Mouse (Mus musculus): ENCODE measurements around the gene Mtch1. TPM values are rescaled to one million over a fixed set of nuclear protein-coding genes. Genes with fewer than 3 reads are reported as not detected.

Mtch1 gene
- total RNA-seq, 2 experiments from 2014 or later, result 587 to 618 TPM

DNA sequence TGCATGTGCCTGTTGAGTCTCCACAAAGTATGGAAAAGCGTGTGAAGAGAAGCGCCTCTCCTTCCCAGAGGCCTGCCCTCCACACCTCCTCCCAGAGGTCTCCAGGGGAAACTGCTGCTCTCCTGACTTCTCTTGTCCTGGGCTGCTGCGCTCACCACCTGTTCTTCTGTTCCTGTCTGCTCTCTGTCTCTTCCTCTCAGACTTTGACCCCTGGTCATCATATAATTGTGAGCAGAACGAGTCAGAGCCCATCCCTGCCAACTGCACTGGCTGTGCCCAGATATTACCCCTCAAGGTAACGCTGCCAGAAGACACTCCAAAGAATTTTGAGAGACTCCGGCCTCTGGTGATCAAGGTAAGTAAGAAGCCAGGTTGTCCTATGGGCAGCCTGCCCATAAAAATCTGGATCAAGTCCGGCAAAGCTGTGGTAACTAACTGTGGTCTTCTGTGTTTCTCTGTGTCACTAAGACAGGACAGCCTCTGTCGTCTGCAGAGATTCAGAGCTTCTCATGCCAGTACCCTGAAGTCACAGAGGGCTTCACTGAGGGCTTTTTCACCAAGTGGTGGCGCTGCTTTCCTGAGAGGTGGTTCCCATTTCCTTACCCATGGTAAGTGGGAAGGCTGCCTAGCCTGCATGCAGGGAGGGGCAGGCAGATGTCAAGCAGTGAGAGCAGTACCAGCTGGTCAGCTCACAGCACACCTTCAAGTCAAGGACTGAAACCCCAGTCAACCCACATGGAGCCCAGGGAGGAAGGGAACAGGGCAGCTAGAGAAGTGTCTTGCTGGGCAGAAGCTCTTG is 53.7 kb downstream of the Mtch1 start:
- Histone ChIP-seq H3K27ac (no peak overlapping the region), H3K4me3 (no peak overlapping the region)
- no peak for DNase-seq (ENCODE audit: low spot score in 2 of 2)
- TF ChIP-seq CTCF (conservative IDR thresholded peaks at IDR 0.05), result peak; percentile 41

DNA sequence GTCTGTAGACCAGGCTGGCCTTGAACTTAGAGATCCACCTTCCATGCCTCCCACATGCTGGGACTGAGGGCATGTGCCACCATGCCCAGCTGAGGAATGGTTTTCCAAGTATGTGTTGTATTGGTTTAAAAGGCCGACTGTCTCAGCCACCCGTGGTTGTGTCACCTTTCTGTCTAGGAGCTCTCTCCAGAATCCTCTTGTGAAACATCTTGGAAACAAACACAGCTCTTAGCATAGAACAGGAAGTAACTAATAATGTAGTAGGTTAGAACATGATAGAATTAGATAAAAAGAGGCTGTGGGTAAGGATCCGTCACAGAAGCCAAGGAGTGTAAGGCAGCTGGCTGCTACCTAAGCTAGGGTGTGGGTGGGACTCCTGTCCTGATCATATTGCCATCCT is 54.7 kb downstream of the Mtch1 start:
- no peak overlapping the region for H3K27ac ChIP-seq
- TF ChIP-seq CTCF (conservative IDR thresholded peaks at IDR 0.05), result no peak
- no peak for DNase-seq (ENCODE audit: low spot score in 2 of 2)
- no peak overlapping the region for H3K4me3 ChIP-seq

DNA sequence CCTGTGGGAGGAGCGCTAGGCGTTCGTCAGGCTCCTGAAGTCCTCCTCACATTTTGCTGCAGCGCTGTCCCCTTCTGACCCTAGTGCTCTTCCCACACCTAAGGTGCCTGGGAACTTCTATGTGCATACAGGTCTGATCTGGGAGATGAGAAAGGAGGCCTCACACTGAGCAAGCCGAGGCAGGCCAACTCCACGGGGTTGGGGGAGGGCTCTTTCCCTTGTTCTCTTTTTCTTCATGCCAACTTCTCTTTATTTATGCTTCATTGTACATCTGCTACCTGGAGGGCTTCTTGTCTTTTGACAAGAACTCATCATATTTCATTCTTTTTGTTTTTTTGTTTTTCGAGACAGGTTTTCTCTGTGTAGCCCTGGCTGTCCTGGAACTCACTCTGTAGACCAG is 55.9 kb downstream of the Mtch1 start:
- no peak for TF ChIP-seq CTCF (conservative IDR thresholded peaks at IDR 0.05)
- no peak overlapping the region for H3K4me3 ChIP-seq
- no peak overlapping the region for H3K27ac ChIP-seq
- DNase-seq (ENCODE audit: low spot score in 2 of 2), result no peak

DNA sequence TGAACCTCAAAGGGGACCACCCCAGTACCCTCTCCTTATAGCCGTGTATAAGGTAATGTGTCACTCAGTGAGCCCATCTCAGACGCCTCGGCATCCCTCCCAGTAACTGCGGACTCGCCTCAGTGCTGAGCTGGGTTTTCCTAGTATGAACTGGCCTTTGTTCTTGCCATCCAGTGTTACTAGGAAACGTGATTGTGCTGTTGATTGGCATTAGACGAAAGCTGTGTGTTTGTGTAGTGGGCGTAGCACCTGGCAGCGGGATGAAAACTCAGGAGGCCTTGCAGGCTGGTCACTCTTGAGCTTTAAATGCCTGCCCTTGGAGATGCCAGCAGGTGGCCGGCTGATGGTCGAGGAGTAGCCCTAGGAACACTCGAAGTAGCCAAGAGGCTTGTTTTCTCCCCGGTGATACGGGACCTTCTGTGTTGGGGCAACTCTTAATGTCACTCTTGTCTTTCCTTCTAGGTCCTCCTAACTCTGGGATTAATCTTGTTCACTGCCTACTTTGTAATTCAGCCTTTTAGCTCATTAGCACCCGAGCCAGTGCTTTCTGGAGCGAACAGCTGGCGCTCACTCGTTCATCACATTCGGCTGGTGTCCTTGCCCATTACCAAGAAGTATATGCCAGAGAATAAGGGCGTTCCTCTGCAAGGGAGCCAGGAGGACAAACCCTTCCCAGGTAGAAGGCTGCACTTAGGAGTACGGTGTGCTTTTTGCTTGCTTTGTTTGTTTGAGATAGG is 65.3 kb downstream of the Mtch1 start:
- no peak for DNase-seq (ENCODE audit: low spot score in 2 of 2)
- Histone ChIP-seq H3K27ac (peak overlapping the region; percentile 62), H3K4me3 (peak overlapping the region; percentile 4; the same call in 1 of the 2 replicates)
- no peak for TF ChIP-seq CTCF (conservative IDR thresholded peaks at IDR 0.05)

Other genes with a start within 250 kb of the Mtch1 start
- gene Rab44, start 233.8 kb downstream of the Mtch1 start, total RNA-seq (2021), result under 1 TPM in 1 of 2 experiments, not detected in 1; 0.17 TPM
- 10 to 100 TPM; 34.0 to 36.3 TPM for gene Cpne5, start 109.8 kb downstream of the Mtch1 start, total RNA-seq (2021)
- 10 to 100 TPM; 14.8 to 16.2 TPM for gene Ppil1, start 83.7 kb downstream of the Mtch1 start, total RNA-seq (2021)
- 10 to 100 TPM; 78.9 to 81.5 TPM for gene BC004004, start 79.1 kb downstream of the Mtch1 start, total RNA-seq (2021)
- gene Pi16, start 30.3 kb downstream of the Mtch1 start, total RNA-seq (2021), result 1 to 10 TPM in 1 of 2 experiments, under 1 TPM in 1; 0.74 to 1.1 TPM
- gene Fgd2, start 13.0 kb upstream of the Mtch1 start, total RNA-seq (2021), result 1 to 10 TPM; 3.8 to 4.4 TPM
- gene Pim1, start 142.8 kb upstream of the Mtch1 start, total RNA-seq (2021), result 1 to 10 TPM; 4.2 to 5.6 TPM
- gene Gm17657, start 201.7 kb upstream of the Mtch1 start, total RNA-seq (2021), result not detected
- 10 to 100 TPM; 39.8 to 41.7 TPM for gene Tbc1d22b, start 201.9 kb upstream of the Mtch1 start, total RNA-seq (2021)
- not detected for gene Tmem217, start 204.5 kb upstream of the Mtch1 start, total RNA-seq (2021)